Mouse (Mus musculus): Measurements from ENCODE around the gene Papola. TPM values are rescaled to one million over a fixed set of nuclear protein-coding genes. Genes with fewer than 3 reads are reported as not detected.
A peak's percentile ranks its signal among the peaks of the same experiment; 100 is the strongest.

Gene Papola
- polyA plus RNA-seq (2016; fragmentation: Nextera tagmentation; extraction: Ambion mirVana), result 265 and 284 TPM in 2 replicates

DNA sequence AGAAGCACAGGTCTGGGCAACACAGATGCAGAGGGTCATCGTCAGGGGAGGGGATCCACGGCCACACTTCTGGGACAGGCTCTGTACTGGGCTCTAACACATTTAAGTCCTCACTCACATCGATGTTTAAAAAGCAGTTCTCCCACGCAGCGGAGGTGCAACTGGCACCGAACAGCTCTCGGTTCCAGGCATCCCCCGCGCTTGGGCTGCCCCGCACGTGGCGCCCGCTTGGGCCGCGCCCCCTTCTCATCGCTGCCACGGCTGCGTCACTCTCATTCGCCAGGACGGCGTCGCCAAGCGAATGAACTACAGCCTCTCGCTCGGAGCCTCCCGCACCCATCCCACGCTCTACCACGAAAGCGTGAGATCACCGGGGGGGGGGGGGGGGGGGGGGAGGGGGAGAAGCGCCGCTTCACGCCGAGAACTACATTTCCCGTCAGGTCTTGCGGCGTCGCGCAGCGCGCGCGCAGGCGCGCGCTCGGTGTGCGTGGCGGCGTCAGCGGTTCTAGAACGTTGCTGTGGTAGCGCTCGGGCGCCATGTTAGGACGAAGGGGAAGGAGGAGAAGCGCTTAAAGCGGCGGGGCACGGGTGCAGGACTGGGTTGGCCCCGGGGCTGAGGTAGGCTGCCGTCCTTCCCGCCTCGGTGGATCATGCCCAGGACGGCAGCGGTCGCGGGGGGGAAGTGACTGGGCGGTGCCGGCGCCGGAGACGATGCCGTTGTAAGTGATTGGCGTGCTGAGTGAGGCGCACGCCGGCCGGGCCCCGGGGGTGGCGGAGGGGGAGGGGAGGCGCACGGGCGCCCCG lies at the start of gene Papola:
Papola (plus strand) TSS at position 499 of the 804 bp plus-strand sequence.
- H3K27me3 ChIP-seq, result no peaks in the 10 kb centered on the region
- peak within 1 kb of the TSS; percentile 94 for H3K9ac ChIP-seq
- ATAC-seq (ENCODE audit: insufficient number of reproducible peaks, insufficient read depth, low FRiP score, low TSS enrichment), result peak; percentile 92

DNA sequence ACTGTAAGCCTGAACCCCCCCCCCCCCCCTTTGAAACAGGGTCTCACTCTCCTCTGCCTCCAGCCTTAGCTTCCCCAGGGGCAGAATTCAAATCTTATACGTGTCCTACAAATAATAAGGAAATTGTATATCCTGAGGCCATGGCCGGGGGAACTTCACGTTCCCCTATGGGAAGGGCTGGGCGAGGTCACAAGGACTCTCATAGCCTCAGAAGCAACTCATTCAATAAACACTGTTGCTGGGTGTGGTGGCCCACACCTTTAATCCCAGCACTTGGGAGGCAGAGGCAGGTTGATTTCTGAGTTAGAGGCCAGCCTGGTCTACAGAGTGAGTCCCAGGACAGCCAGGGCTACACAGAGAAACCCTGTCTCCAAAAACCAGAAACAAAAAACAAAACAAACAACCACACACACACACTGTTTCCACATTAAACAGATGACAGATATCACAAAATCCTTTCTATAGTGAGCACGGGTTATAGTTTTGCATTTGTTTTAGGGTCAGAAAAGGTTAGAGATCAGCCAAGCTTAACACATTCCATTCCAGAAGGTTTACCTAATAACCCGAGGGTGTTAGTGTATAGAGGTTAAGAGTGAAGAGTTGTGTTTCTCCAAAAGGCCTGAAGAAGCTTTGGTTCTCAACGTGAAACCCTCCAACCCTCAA lies 49.1 kb upstream of the Papola start:
- no peaks in the 10 kb centered on the region for H3K27me3 ChIP-seq
- no peak overlapping the region for H3K4me2 ChIP-seq (replicated peaks)
- no peak for ATAC-seq (ENCODE audit: insufficient number of reproducible peaks, insufficient read depth, low FRiP score, low TSS enrichment)
- no peak overlapping the region for H3K4me3 ChIP-seq
- H3K4me1 ChIP-seq, result no peaks in the 10 kb centered on the region
- H3K9ac ChIP-seq, result no peak overlapping the region
- H3K27ac ChIP-seq, result no peak overlapping the region
- no peaks in the 10 kb centered on the region for H3K36me3 ChIP-seq
- H3K9me3 ChIP-seq, result no peaks in the 10 kb centered on the region
- WGBS, result 56% methylated on average over 7 of the region's 7 CpGs

More for the DNA sequence above, at the start of gene Papola:
- Histone ChIP-seq H3K27ac (peak within 1 kb of the TSS; percentile 97), H3K9me3 (no peaks in the 10 kb centered on the region), H3K36me3 (no peaks in the 10 kb centered on the region), H3K4me3 (peak within 1 kb of the TSS; percentile 90), H3K4me2 (replicated peaks) (peak within 1 kb of the TSS; percentile 84), H3K4me1 (peaks cover 12% of the 10 kb centered on the region)
- WGBS, result under 1% methylated on average over 64 of the region's 85 CpGs

DNA sequence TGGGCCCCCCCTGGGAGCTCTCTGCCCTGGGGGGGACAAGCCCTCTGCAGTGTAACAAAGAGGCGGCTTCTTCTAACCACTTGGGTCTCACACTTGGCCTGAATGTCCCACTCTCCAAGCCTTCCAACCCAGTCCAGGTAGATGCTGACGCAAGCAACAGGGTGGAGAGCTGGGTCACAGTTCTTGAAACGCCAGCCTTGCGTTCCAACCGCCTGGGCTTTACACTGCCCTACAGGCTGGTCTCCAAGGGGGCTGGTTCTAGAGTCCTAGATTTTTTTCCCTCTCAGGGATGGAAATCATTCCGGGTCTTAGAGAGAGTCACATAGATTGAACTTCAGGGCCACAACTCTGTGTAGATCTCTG lies 48.6 kb upstream of the Papola start:
- 83% methylated on average over 6 of the region's 6 CpGs for WGBS

GRCm38 (mm10) chr12:105738316-105739096 lies 46.0 kb upstream of the Papola start:
- H3K4me1 ChIP-seq, result no peaks in the 10 kb centered on the region
- H3K9ac ChIP-seq, result no peak overlapping the region
- ATAC-seq (ENCODE audit: insufficient number of reproducible peaks, insufficient read depth, low FRiP score, low TSS enrichment), result no peak
- no peaks in the 10 kb centered on the region for H3K36me3 ChIP-seq
- no peak overlapping the region for H3K4me2 ChIP-seq (replicated peaks)
- no peak overlapping the region for H3K4me3 ChIP-seq
- 68% methylated on average over 15 of the region's 15 CpGs for WGBS
- H3K9me3 ChIP-seq, result no peaks in the 10 kb centered on the region
- H3K27me3 ChIP-seq, result no peaks in the 10 kb centered on the region
- no peak overlapping the region for H3K27ac ChIP-seq

More for the DNA sequence above, 48.6 kb upstream of the Papola start:
- H3K4me1 ChIP-seq, result no peaks in the 10 kb centered on the region
- ATAC-seq (ENCODE audit: insufficient number of reproducible peaks, insufficient read depth, low FRiP score, low TSS enrichment), result no peak
- no peaks in the 10 kb centered on the region for H3K9me3 ChIP-seq
- H3K27ac ChIP-seq, result no peak overlapping the region
- H3K4me3 ChIP-seq, result no peak overlapping the region
- no peak overlapping the region for H3K9ac ChIP-seq
- no peaks in the 10 kb centered on the region for H3K27me3 ChIP-seq
- H3K36me3 ChIP-seq, result no peaks in the 10 kb centered on the region
- no peak overlapping the region for H3K4me2 ChIP-seq (replicated peaks)

- no peaks in the 10 kb centered on the region for H3K36me3 ChIP-seq
- no peaks in the 10 kb centered on the region for H3K27me3 ChIP-seq
- no peak overlapping the region for H3K27ac ChIP-seq
- no peaks in the 10 kb centered on the region for H3K4me1 ChIP-seq
- no peak overlapping the region for H3K4me3 ChIP-seq
- WGBS, result 93% methylated on average over 8 of the region's 8 CpGs
- no peaks in the 10 kb centered on the region for H3K9me3 ChIP-seq
- ATAC-seq (ENCODE audit: insufficient number of reproducible peaks, insufficient read depth, low FRiP score, low TSS enrichment), result no peak
- no peak overlapping the region for H3K4me2 ChIP-seq (replicated peaks)
- H3K9ac ChIP-seq, result no peak overlapping the region
Measured at GRCm38 (mm10) chr12:105739656-105740055, 44.8 kb upstream of the Papola start.

GRCm38 (mm10) chr12:105748114-105748513 lies 36.4 kb upstream of the Papola start:
- Histone ChIP-seq H3K4me2 (replicated peaks) (no peak overlapping the region), H3K27ac (no peak overlapping the region), H3K27me3 (no peaks in the 10 kb centered on the region), H3K36me3 (no peaks in the 10 kb centered on the region), H3K9me3 (no peaks in the 10 kb centered on the region), H3K9ac (no peak overlapping the region), H3K4me1 (no peaks in the 10 kb centered on the region), H3K4me3 (no peak overlapping the region)
- ATAC-seq (ENCODE audit: insufficient number of reproducible peaks, insufficient read depth, low FRiP score, low TSS enrichment), result no peak
- WGBS, result 78% methylated on average over 5 of the region's 5 CpGs

- WGBS, result 90% methylated on average over 10 of the region's 10 CpGs
- no peak for ATAC-seq (ENCODE audit: insufficient number of reproducible peaks, insufficient read depth, low FRiP score, low TSS enrichment)
Measured at GRCm38 (mm10) chr12:105753813-105754212, 30.7 kb upstream of the Papola start.

DNA sequence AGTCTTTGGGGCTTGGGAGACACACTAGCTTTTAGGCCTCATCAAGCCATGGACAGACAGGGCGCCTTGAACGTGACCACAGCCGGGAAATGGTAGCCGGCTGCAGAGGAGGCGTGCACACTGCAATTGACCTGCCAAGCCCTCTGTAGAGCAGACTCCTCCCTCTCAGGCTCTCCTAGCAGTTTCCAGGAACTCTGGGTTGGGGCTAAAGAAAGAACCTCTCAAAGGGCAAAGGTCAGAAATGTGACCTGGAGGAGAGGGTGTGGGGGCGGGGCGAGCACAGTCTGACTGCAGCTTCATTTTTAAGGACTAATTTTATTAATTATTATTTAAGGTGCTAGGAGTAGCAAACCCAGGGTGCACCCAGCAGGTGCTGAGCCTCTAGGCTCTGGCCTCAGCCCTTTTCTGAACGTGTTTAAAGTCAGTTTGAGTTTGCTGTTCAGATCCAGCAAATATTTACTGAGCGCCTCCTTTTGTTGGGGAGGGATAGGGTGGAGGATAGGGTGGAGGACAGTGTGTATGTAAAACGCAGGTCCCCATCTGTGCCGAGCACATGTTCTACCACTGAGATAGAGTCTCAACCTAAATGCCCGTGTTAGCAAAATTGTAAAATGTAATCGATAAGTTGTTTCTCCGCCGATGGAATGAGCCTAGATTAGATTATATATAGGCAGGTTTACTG lies 26.5 kb upstream of the Papola start:
- no peak for ATAC-seq (ENCODE audit: insufficient number of reproducible peaks, insufficient read depth, low FRiP score, low TSS enrichment)
- WGBS, result 30% methylated on average over 15 of the region's 15 CpGs
- H3K4me2 ChIP-seq (replicated peaks), result no peak overlapping the region
- H3K36me3 ChIP-seq, result no peaks in the 10 kb centered on the region
- no peak overlapping the region for H3K27ac ChIP-seq
- no peaks in the 10 kb centered on the region for H3K4me1 ChIP-seq
- no peaks in the 10 kb centered on the region for H3K27me3 ChIP-seq
- H3K9ac ChIP-seq, result no peak overlapping the region
- no peak overlapping the region for H3K4me3 ChIP-seq
- no peaks in the 10 kb centered on the region for H3K9me3 ChIP-seq

More at GRCm38 (mm10) chr12:105753813-105754212, 30.7 kb upstream of the Papola start:
- Histone ChIP-seq H3K4me3 (no peak overlapping the region), H3K9me3 (no peaks in the 10 kb centered on the region), H3K4me2 (replicated peaks) (no peak overlapping the region), H3K27me3 (no peaks in the 10 kb centered on the region), H3K27ac (no peak overlapping the region), H3K9ac (no peak overlapping the region), H3K4me1 (no peaks in the 10 kb centered on the region), H3K36me3 (no peaks in the 10 kb centered on the region)

- WGBS, result 82% methylated on average over 2 of the region's 2 CpGs
- H3K27ac ChIP-seq, result no peak overlapping the region
- no peaks in the 10 kb centered on the region for H3K36me3 ChIP-seq
- no peak overlapping the region for H3K9ac ChIP-seq
- no peaks in the 10 kb centered on the region for H3K9me3 ChIP-seq
- no peaks in the 10 kb centered on the region for H3K4me1 ChIP-seq
- no peak overlapping the region for H3K4me3 ChIP-seq
- no peaks in the 10 kb centered on the region for H3K27me3 ChIP-seq
- ATAC-seq (ENCODE audit: insufficient number of reproducible peaks, insufficient read depth, low FRiP score, low TSS enrichment), result no peak
- H3K4me2 ChIP-seq (replicated peaks), result no peak overlapping the region
Measured at GRCm38 (mm10) chr12:105758911-105759310, 25.6 kb upstream of the Papola start.

DNA sequence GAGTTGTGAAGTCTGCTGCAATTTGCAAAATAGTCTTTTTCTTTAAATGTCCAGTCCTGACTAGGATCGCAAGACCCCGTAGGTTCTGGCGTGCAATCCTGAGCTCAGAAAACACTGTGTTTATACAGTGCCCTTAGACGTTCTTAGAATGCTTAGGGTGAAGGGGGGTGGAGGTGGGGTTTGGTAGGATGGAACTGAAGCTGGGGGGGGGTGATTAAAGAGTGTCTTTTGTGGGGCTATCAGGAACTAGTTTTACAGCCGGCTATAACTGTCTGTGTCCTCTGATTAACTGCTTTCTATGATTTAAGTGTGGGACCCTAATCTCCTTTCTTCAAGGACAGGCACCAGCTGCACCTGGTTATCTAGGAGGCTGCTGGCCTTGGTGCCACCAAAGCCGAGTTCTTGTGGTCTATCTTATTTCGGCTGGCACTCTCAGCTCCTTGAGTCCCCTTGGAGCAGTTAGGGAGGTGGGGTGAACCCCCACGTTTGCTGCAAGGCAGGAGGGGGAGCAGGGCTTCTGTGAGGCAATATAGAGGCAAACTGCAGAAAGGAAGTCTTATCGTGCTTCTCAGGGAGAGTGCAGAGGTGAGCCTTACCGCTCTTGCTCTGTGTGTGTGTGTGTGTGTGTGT lies 24.5 kb upstream of the Papola start:
- Histone ChIP-seq H3K4me3 (no peak overlapping the region), H3K27ac (no peak overlapping the region), H3K4me2 (replicated peaks) (no peak overlapping the region), H3K9ac (no peak overlapping the region; the same call in 1 of the 2 replicates), H3K27me3 (no peaks in the 10 kb centered on the region), H3K36me3 (no peaks in the 10 kb centered on the region), H3K4me1 (no peaks in the 10 kb centered on the region), H3K9me3 (no peaks in the 10 kb centered on the region)
- no peak for ATAC-seq (ENCODE audit: insufficient number of reproducible peaks, insufficient read depth, low FRiP score, low TSS enrichment)
- 53% methylated on average over 10 of the region's 10 CpGs for WGBS

- no peaks in the 10 kb centered on the region for H3K9me3 ChIP-seq
- H3K27me3 ChIP-seq, result no peaks in the 10 kb centered on the region
- H3K4me1 ChIP-seq, result no peaks in the 10 kb centered on the region
Measured at GRCm38 (mm10) chr12:105761171-105761570, 23.3 kb upstream of the Papola start.

More at GRCm38 (mm10) chr12:105761171-105761570, 23.3 kb upstream of the Papola start:
- no peak overlapping the region for H3K9ac ChIP-seq
- 68% methylated on average over 11 of the region's 11 CpGs for WGBS
- no peak overlapping the region for H3K4me2 ChIP-seq (replicated peaks)
- H3K27ac ChIP-seq, result no peak overlapping the region
- no peak overlapping the region for H3K4me3 ChIP-seq
- no peaks in the 10 kb centered on the region for H3K36me3 ChIP-seq
- no peak for ATAC-seq (ENCODE audit: insufficient number of reproducible peaks, insufficient read depth, low FRiP score, low TSS enrichment)

Data from embryonic facial prominence, embryonic 12.5 days (tissue).